Mouse (Mus musculus) liver, adult 2 months (tissue): ENCODE measurements at regions not wholly inside any gene's neighbourhood (a gene's known extent, or its start where the extent isn't known, plus 50 kb on each side); places are given as distances from the start of the nearest gene placed in this dataset.

ENCODE experiments used
- CTCF ChIP-seq: fragments of 200-500 bp; IDR thresholded peaks from 2 replicates; pipeline ENCODE4 v1.5.1; 2011; ENCODE audit warnings: low read depth, low read length, control low read depth
- POLR2A ChIP-seq: fragments of 200-500 bp; IDR thresholded peaks from 2 replicates; pipeline ENCODE4 v1.6.1; 2011; ENCODE audit warnings: low read length, control low read depth; ENCODE audit not compliant: insufficient read depth; ENCODE audit errors: extremely low read depth

DNA sequence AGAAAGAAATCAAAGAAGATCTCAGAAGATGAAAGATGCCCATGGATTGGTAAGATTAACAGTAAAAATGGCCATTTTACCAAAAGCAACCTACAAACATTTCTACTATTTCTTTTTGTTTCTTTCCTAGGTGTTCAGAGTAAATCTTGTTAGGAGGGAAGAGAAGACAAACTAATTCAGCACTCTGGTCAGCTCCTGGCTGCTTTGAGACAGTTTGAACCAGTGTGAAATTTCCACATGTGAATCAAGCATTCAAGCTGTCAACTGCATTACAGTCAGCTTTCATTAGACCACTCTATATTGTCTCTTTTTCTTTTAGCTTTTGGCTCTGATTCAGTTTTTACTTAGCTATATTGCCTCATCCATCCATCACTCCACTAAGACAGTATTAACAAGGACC lies 859.2 kb downstream of the Ryr2 start:
- TF ChIP-seq CTCF (no peak), POLR2A (no peak)
